Mouse (Mus musculus): Measurements from ENCODE around the gene Polr2m.

DNA sequence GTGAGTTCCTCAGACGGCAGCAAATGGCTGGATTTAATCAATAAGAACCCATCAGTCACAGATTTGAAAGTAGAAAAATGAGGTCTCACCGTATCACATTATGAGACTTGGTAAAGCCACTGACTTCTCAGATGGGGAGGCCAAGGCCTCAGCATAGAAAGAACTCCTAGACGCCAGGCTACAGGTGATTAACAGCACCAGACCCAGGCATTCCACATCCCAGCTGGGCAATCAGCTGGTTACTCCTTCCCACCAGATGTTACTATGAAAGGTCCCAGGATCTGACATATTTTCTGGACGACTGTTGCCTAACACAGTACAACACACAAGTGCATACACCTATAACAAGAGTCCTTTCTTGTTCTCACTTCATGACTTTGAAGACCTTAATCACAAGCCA is 27.8 kb upstream of the Polr2m start:
- no peak for TF ChIP-seq CTCF (IDR thresholded peaks at IDR 0.05; ENCODE audit: low read depth)
- no peak for TF ChIP-seq EP300 (IDR thresholded peaks at IDR 0.05; ENCODE audit: low read depth)

All from liver, embryonic 14.5 days (tissue).